Mouse (Mus musculus) urinary bladder, postnatal 0 days (tissue): Measurements from ENCODE around the gene Timp3. TPM values are rescaled to one million over a fixed set of nuclear protein-coding genes. Genes with fewer than 3 reads are reported as not detected.

Experiments
- polyA plus RNA-seq: library from polyadenylated mRNA; unstranded; fragments of >200 nt; fragmentation: Nextera tagmentation; extraction: Ambion mirVana; gene quantifications from 2 replicates; pipeline ENCODE4 v1.2.1, GENCODE M21; 2015

Gene Timp3
- polyA plus RNA-seq: 73.6 and 94.6 TPM in 2 replicates

DNA sequence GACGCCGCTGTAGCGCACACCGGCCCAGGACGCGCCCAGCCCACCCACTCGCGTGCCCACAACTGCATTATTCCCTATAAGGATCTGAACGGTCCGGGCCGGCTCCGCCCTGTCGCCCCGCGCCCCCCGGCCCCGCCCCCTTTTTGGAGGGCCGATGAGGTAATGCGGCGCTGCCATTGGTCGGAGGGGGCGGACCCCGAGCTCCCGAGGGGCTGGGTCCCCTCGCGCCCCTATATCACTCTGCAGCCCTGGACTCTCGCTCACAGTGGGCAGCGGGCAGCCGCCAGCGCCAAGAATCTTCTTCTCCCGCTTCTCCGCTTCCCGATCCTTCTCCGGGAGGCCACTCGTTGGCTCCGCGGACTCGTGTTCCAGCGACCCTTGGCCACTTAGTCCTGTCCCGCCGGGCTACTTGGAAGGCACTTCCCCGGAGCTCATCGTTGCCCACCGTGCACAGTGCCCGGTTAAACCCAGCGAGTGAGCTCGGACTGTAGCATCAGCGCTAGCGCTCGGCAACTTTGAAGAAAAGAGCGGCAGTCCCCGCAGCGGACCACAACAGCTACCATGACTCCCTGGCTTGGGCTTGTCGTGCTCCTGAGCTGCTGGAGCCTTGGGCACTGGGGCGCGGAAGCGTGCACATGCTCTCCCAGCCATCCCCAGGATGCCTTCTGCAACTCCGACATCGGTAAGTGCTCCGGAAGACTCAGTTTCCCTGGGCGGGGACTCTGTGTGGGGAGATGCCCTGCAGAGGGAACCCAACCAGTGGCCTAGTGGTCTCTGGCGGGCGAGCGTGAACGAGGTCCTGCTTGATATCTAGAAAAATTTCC lies at the start of gene Timp3:
Timp3 (plus strand) TSS at position 80 of the 824 bp plus-strand sequence.

Other genes starting within 250 kb of the Timp3 start
- gene Syn3, start 198.5 kb downstream of the Timp3 start, polyA plus RNA-seq: 0.62 and 0.70 TPM in 2 replicates